Mouse (Mus musculus) brain, adult 10 weeks (tissue): ENCODE measurements around the gene Afdn. TPM values are rescaled to one million over a fixed set of nuclear protein-coding genes. Genes with fewer than 3 reads are reported as not detected.

ENCODE experiments used
- polyA plus RNA-seq: library from polyadenylated mRNA; stranded (reverse); fragments of 350-450 nt; fragmentation: Illumina TruSeq; extraction: RNeasy Lipid Tissue Mini Kit (QIAGEN cat#74804); gene quantifications from one replicate; pipeline ENCODE4 v1.2.3, GENCODE M21; 2015; ENCODE audit warnings: low read depth, low replicate concordance

Gene Afdn
- 58.2 TPM for polyA plus RNA-seq

GRCm38 (mm10) chr17:13759853-13760627, at the start of gene Afdn:
Afdn (plus strand) TSS chr17:13760539.

GRCm38 (mm10) chr17:13761179-13761913, 1.0 kb downstream of the Afdn start, which contains the start of gene Tcte2:
Tcte2 (minus strand) TSS chr17:13761825.

GRCm38 (mm10) chr17:13948073-13948472, 187.7 kb downstream of the Afdn start, which contains the start of gene Gm7168:
Gm7168 (plus strand) TSS chr17:13948373.

Other genes starting within 250 kb of the Afdn start
- 11.8 TPM for gene Tcte2, start 1.3 kb downstream of the Afdn start, polyA plus RNA-seq
- not detected for gene Gm7168, start 187.8 kb downstream of the Afdn start, polyA plus RNA-seq
- not detected for gene Gm7356, start 243.2 kb downstream of the Afdn start, polyA plus RNA-seq